Mouse (Mus musculus): Measurements from ENCODE around the gene Gm9945. TPM values are rescaled to one million over a fixed set of nuclear protein-coding genes. Genes with fewer than 3 reads are reported as not detected.

The Gm9945 gene
- total RNA-seq (2021): not detected
- long read RNA-seq, experiment 1: 0 reads
- long read RNA-seq, experiment 2: 0 reads

DNA sequence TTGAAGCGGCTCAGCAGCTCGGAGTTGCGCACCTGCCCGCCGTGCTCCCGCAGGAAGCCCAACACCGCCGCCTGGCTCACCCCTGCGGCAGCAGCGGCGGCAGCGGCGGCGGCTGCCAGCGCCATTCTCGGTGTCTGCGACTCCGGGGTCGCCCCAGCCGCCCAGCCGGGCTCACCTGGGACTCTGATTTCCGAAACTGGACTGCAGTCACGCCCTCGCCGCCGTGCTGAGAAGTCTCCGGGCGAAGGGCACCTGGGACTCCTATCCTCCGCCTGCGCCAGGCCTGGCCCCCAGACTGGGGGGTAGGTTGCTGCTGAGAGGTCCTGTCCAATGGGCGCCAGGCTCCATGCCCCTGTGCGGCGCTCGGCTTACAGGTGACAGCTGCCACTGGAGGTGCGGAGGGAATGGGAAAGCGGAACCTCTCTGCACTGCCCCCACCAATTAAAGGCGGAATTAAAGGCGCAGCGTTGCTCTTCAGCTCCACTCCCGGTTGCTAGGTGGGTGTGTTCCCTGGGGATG lies at the start of gene Gm9945, which contains the start of gene Sowaha:
Gene Gm9945 (plus strand): TSS at position 384 of the 519 bp plus-strand sequence.
Gene Sowaha (minus strand): TSS at position 492 of the 519 bp plus-strand sequence.
- intact Hi-C loops (cut with DNase I): no loop called here
- Histone ChIP-seq H3K4me3 (peak within 1 kb of the TSS; percentile 79), H3K27ac (peak within 1 kb of the TSS; percentile 56)
- peak; percentile 61 for DNase-seq
- TF ChIP-seq CTCF (IDR thresholded peaks at IDR 0.05): peak; percentile 38

- TF ChIP-seq CTCF (IDR thresholded peaks at IDR 0.05): no peak
- intact Hi-C loops (cut with DNase I): loop anchor here (2.0 kb wide), 1 partner anchor 129 kb away; the partner anchor contains the start of gene Hspa4
- Histone ChIP-seq H3K4me3 (peak overlapping the region; percentile 80), H3K27ac (peak overlapping the region; percentile 97)
- no peak for DNase-seq
These were observed 49.7 kb upstream of the Gm9945 start for GRCm38 (mm10) chr11:53430300-53430669.

GRCm38 (mm10) chr11:53430670-53431346 lies 49.2 kb upstream of the Gm9945 start, which contains the start of the genes Uqcrq and Gdf9:
Gene Uqcrq, minus strand, starts transcription at chr11:53430831.
Gene Gdf9, plus strand, starts transcription at chr11:53431023.
- peak; percentile 99 for DNase-seq
- intact Hi-C loops (cut with DNase I): loop anchor here (2.0 kb wide), 1 partner anchor 130 kb away; the partner anchor contains the start of gene Hspa4
- Histone ChIP-seq H3K4me3 (peak within 1 kb of the TSS; percentile 80), H3K27ac (peak within 1 kb of the TSS; percentile 97)
- TF ChIP-seq CTCF (IDR thresholded peaks at IDR 0.05): no peak

- TF ChIP-seq CTCF (IDR thresholded peaks at IDR 0.05): no peak
- intact Hi-C loops (cut with DNase I): loop anchor here (2.0 kb wide), 1 partner anchor 131 kb away; the partner anchor contains the start of gene Hspa4
- no peak for DNase-seq
- peak overlapping the region; percentile 97 for H3K27ac ChIP-seq
- H3K4me3 ChIP-seq: peak overlapping the region; percentile 80
These were observed 48.5 kb upstream of the Gm9945 start for GRCm38 (mm10) chr11:53431347-53432056.

DNA sequence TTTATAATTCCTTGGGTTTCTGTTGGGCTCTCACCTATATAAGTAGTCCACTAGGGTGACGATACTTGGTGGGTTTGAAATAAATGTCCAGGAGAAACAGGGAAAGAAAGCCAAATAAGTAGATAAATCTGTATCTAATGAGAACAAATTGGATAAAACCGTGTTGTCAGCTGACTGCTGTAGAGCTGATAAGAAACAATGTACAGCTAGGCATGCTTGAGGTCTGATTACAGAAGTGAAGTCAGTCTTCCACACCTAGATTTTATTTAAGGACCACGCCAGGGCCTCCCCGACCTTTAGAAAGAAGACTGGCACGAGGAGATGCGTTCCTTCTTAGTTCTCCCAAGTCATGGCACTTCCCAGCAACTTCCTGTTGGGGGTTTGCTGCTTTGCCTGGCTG lies 46.9 kb upstream of the Gm9945 start:
- TF ChIP-seq CTCF (IDR thresholded peaks at IDR 0.05): no peak
- intact Hi-C loops (cut with DNase I): no loop called here
- H3K4me3 ChIP-seq: no peak overlapping the region

DNA sequence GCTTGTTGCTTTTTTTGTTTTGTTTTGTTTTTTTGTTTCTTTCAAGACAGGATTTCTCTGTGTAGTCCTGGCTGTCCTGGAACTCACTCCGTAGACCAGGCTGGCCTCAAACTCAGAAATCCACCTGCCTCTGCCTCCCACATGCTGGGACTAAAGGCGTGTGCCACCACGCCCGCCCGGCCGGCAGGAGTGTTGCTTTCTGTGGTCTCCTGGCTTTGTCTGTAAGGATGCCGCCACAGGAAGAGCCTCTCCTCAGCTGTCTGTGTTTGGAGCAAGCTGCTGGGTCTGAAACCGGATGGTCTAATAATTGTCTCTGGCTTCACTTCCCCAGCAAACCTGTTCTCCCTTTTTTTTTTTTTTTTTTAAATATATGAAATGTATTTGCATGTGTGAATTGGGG lies 44.5 kb upstream of the Gm9945 start:
- TF ChIP-seq CTCF (IDR thresholded peaks at IDR 0.05): no peak
- no peak for DNase-seq
- intact Hi-C loops (cut with DNase I): no loop called here
- Histone ChIP-seq H3K27ac (no peak overlapping the region), H3K4me3 (no peak overlapping the region)

More for the DNA sequence above, 46.9 kb upstream of the Gm9945 start:
- no peak for DNase-seq
- H3K27ac ChIP-seq: no peak overlapping the region

GRCm38 (mm10) chr11:53436338-53436737 lies 43.6 kb upstream of the Gm9945 start:
- no peak overlapping the region; the same call in 1 of the 2 replicates for H3K27ac ChIP-seq
- H3K4me3 ChIP-seq: no peak overlapping the region
- TF ChIP-seq CTCF (IDR thresholded peaks at IDR 0.05): no peak
- intact Hi-C loops (cut with DNase I): no loop called here
- no peak for DNase-seq

DNA sequence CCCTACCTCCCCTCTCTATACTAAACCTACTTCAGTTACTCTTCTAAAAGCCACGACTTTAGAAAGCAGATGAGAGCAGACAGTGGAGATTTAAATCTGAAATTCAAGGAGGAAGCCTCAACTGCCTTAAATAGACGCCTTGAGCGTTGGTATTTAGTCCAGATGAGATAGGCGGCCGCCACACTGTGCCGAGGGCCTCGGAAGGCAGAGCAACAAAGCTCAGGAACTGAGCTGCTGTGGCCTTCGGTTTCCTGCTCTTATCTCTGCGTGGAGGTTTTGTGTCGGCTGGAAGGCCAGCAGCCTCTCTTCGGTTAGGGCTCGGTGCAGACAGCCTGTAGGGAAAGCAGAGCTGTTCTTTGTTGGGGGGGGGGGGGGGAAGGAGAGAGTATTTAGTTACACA lies 38.0 kb upstream of the Gm9945 start:
- H3K4me3 ChIP-seq: peak overlapping the region; percentile 48
- DNase-seq: no peak
- no peak for TF ChIP-seq CTCF (IDR thresholded peaks at IDR 0.05)
- H3K27ac ChIP-seq: peak overlapping the region; percentile 85
- intact Hi-C loops (cut with DNase I): no loop called here

- DNase-seq: no peak
- Histone ChIP-seq H3K4me3 (no peak overlapping the region), H3K27ac (no peak overlapping the region)
- peak; percentile 70 for TF ChIP-seq CTCF (IDR thresholded peaks at IDR 0.05)
- intact Hi-C loops (cut with DNase I): no loop called here
These were observed 36.1 kb upstream of the Gm9945 start for GRCm38 (mm10) chr11:53443861-53444260.

DNA sequence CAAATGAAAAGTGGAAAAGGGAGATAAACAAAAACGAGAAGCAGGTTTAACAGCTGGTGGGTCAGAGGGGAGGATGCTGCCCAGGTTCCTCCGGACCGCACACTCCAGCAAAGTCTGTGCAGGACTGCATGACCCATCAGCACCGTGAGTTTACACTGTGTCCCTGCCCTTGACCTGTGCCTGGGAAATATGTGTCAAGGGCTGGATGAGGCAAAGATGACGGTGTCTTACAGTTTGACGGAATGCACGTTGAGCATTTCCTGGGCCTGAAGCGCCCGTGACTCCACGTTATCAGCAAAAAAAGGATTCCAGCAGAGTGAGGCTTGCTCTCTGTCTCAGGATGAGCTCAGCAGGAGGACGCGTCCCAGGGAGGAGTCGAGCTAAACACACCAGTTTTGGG lies 34.4 kb upstream of the Gm9945 start:
- DNase-seq: no peak
- intact Hi-C loops (cut with DNase I): no loop called here
- Histone ChIP-seq H3K4me3 (no peak overlapping the region), H3K27ac (no peak overlapping the region)
- TF ChIP-seq CTCF (IDR thresholded peaks at IDR 0.05): no peak

DNA sequence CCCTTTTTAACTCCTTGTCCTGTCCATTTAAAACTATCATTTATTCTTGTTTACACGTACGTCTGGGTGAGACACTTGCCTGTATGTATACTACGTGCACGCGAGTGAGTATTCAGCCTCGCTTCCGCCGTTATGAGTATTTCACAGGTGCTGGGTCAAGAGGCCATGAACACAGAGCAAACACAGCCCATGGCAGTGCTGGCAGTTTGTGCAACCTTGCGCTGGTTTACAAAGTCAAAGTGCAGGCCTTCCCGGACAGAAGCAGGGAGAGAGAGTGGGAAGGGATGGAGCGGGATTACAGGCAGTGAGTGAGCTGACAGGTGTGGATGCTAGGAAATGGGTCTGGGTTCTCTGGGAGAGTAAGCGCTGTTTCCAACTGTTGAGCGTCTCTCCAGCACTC lies 33.8 kb upstream of the Gm9945 start:
- Histone ChIP-seq H3K27ac (no peak overlapping the region), H3K4me3 (no peak overlapping the region)
- intact Hi-C loops (cut with DNase I): no loop called here
- no peak for DNase-seq
- no peak for TF ChIP-seq CTCF (IDR thresholded peaks at IDR 0.05)

DNA sequence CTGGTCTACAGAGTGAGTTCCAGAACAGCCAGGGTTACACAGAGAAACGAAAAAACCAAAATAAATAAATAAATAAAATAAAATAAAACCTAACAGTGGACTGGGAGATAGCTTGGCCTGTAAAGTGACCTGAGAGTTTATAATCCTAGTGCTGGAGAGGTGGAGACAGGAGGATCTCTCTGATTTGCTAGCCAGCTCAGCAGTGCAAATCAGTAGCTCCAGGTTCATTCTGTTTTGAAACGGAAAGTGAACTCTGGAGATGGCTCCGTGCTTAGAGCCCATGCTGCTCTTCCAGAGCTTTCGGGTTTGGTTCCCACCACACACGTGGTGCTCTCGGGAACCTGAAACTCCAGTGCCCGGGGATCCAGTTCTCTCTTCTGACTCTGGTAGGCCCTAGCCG lies 32.0 kb upstream of the Gm9945 start:
- intact Hi-C loops (cut with DNase I): no loop called here
- H3K27ac ChIP-seq: peak overlapping the region; percentile 52
- DNase-seq: no peak

GRCm38 (mm10) chr11:53448529-53448928 lies 31.4 kb upstream of the Gm9945 start:
- no peak for TF ChIP-seq CTCF (IDR thresholded peaks at IDR 0.05)
- H3K27ac ChIP-seq: peak overlapping the region; percentile 52
- H3K4me3 ChIP-seq: no peak overlapping the region
- DNase-seq: peak; percentile 81
- intact Hi-C loops (cut with DNase I): no loop called here

More for the DNA sequence above, 32.0 kb upstream of the Gm9945 start:
- H3K4me3 ChIP-seq: no peak overlapping the region
- TF ChIP-seq CTCF (IDR thresholded peaks at IDR 0.05): no peak
